Mouse (Mus musculus): ENCODE measurements around the gene Cep112.

DNA sequence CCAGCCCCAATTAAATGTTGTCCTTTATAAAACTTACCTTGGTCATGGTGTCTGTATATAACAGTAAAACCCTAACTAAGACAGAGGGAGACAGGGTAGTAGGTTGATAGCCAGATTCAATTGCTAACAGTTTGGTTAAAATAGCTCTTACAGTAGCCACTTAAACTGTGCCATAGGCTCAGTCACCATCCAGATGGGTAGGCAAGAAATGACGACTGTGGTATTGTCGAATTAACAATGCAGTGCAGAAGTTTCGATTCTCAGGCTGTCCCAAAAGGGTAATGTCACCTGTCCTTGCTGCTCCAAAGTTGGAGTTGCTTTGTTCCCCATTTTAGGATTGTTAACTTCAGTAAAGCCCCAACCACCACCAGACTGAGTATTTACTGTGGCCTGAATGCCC lies 446.8 kb downstream of the Cep112 start:
- TF ChIP-seq CTCF (IDR thresholded peaks at IDR 0.05; ENCODE audit: extremely low read depth, insufficient read depth, low read length): no peak
- no peak for TF ChIP-seq POLR2A (IDR thresholded peaks at IDR 0.05; ENCODE audit: extremely low read depth, insufficient read depth, low read length)
